Mouse (Mus musculus) left cerebral cortex, adult 2 months (tissue): ENCODE data around the gene Cdc123. TPM values are rescaled to one million over a fixed set of nuclear protein-coding genes. Genes with fewer than 3 reads are reported as not detected.

Experiments used
- DNase-seq, 2 experiments: peaks; one replicate each; pipeline ENCODE4 v3.0.0; 2021 to 2022; ENCODE audit warnings: low spot score in 2 of 2, mixed read lengths in 1 of 2; ENCODE audit errors: extremely low spot score in 1 of 2
- H3K27ac ChIP-seq: fragments of 200-600 bp; 2 replicates; pipeline ENCODE4 v1.8.1; 2022
- H3K4me3 ChIP-seq: fragments of 200-600 bp; 2 replicates; pipeline ENCODE4 v1.8.1; 2022
- CTCF ChIP-seq: fragments of 200-600 bp; IDR thresholded peaks from 2 replicates; pipeline ENCODE4 v1.8.1; 2022; ENCODE audit warnings: antibody characterized with exemption, mild to moderate bottlenecking, moderate library complexity
- intact Hi-C: fragments of 180-260 bp; cut with DNase I; formaldehyde crosslinking; loops from one replicate; pipeline ENCODE4 v1.15.1; 2025
- total RNA-seq, 2 experiments: library from RNA; stranded (reverse); gene quantifications; 2 replicates each; pipeline ENCODE4 v1.2.3; 2021

The Cdc123 gene
- total RNA-seq, 2 experiments from 2014 or later = 148 to 155 TPM

- no peak for DNase-seq
- intact Hi-C loops = no loop called here
- no peak overlapping the region for H3K27ac ChIP-seq
- TF ChIP-seq CTCF = no peak
- H3K4me3 ChIP-seq = no peak overlapping the region
Observed at GRCm38 (mm10) chr2:5760479-5761008, 84.4 kb downstream of the Cdc123 start.

GRCm38 (mm10) chr2:5758569-5758968, 86.4 kb downstream of the Cdc123 start:
- Histone ChIP-seq H3K27ac (no peak overlapping the region), H3K4me3 (no peak overlapping the region)
- intact Hi-C loops = no loop called here
- TF ChIP-seq CTCF = no peak; the same call in 1 of the 2 replicates
- DNase-seq = no peak

- intact Hi-C loops = no loop called here
- no peak for TF ChIP-seq CTCF
- no peak overlapping the region for H3K27ac ChIP-seq
- no peak overlapping the region for H3K4me3 ChIP-seq
- no peak for DNase-seq
Observed at GRCm38 (mm10) chr2:5750872-5751271, 94.1 kb downstream of the Cdc123 start.

- DNase-seq = no peak
- no peak for TF ChIP-seq CTCF
- no peak overlapping the region for H3K4me3 ChIP-seq
- H3K27ac ChIP-seq = no peak overlapping the region
- intact Hi-C loops = no loop called here
Observed at GRCm38 (mm10) chr2:5749210-5749609, 95.8 kb downstream of the Cdc123 start.

- DNase-seq = no peak
- Histone ChIP-seq H3K4me3 (no peak overlapping the region), H3K27ac (no peak overlapping the region)
- intact Hi-C loops = no loop called here
- TF ChIP-seq CTCF = no peak
Observed at GRCm38 (mm10) chr2:5747545-5748043, 97.4 kb downstream of the Cdc123 start.

GRCm38 (mm10) chr2:5746529-5746928, 98.4 kb downstream of the Cdc123 start:
- no peak for TF ChIP-seq CTCF
- no peak overlapping the region for H3K4me3 ChIP-seq
- no peak overlapping the region for H3K27ac ChIP-seq
- no peak for DNase-seq
- intact Hi-C loops = no loop called here

Other genes with a start within 250 kb of the Cdc123 start
- 100 to 1,000 TPM; 129 to 132 TPM for gene Camk1d, start 130.6 kb downstream of the Cdc123 start, total RNA-seq
- 10 to 100 TPM; 20.4 to 21.1 TPM for gene Nudt5, start 145 bp downstream of the Cdc123 start, total RNA-seq
- 1 to 10 TPM; 2.4 to 3.2 TPM for gene Gm13199, start 17.8 kb upstream of the Cdc123 start, total RNA-seq
- 100 to 1,000 TPM in 1 of 2 experiments, 10 to 100 TPM in 1; 98.1 to 104 TPM for gene Sec61a2, start 50.3 kb upstream of the Cdc123 start, total RNA-seq
- 10 to 100 TPM; 10.5 to 13.2 TPM for gene Dhtkd1, start 97.6 kb upstream of the Cdc123 start, total RNA-seq
- gene Upf2, start 106.3 kb upstream of the Cdc123 start, total RNA-seq = 10 to 100 TPM; 43.9 to 44.1 TPM